Mouse (Mus musculus) stomach, embryonic 15.5 days (tissue): ENCODE data around the gene Fsd2. TPM values are rescaled to one million over a fixed set of nuclear protein-coding genes. Genes with fewer than 3 reads are reported as not detected.

ENCODE experiments used
- ATAC-seq: fragments of 200-750 bp; cut with Nextera tagmentation; 2 replicates; pipeline ENCODE4 v1.8.0; 2017; ENCODE audit warnings: low read depth, moderate number of reproducible peaks, moderate TSS enrichment; ENCODE audit not compliant: insufficient read depth, low FRiP score
- H3K27ac ChIP-seq: fragments of 300-500 bp; sonication (generic); 2 replicates; pipeline ENCODE4 v1.5.1; 2015; ENCODE audit warnings: mild to moderate bottlenecking, inconsistent platforms
- H3K27me3 ChIP-seq: fragments of 300-500 bp; sonication (generic); replicated peaks from 2 replicates; pipeline ENCODE4 v1.6.1; 2015; ENCODE audit warnings: inconsistent platforms
- H3K36me3 ChIP-seq: fragments of 300-500 bp; sonication (generic); 2 replicates; pipeline ENCODE4 v1.6.1; 2015; ENCODE audit warnings: inconsistent platforms
- H3K4me1 ChIP-seq: fragments of 300-500 bp; sonication (generic); 2 replicates; pipeline ENCODE4 v1.6.1; 2015; ENCODE audit warnings: inconsistent platforms
- H3K4me2 ChIP-seq: fragments of 300-500 bp; sonication (generic); 2 replicates; pipeline ENCODE4 v1.6.1; 2015; ENCODE audit warnings: mild to moderate bottlenecking, inconsistent platforms
- H3K4me3 ChIP-seq: fragments of 300-500 bp; sonication (generic); replicated peaks from 2 replicates; pipeline ENCODE4 v1.5.1; 2015; ENCODE audit warnings: inconsistent platforms
- H3K9ac ChIP-seq: fragments of 300-500 bp; sonication (generic); 2 replicates; pipeline ENCODE4 v1.6.1; 2015; ENCODE audit warnings: inconsistent platforms
- H3K9me3 ChIP-seq: fragments of 300-500 bp; sonication (generic); 2 replicates; pipeline ENCODE4 v1.6.1; 2016; ENCODE audit warnings: inconsistent platforms
- whole genome bisulfite sequencing: fragments of 180-500 bp; shearing (Covaris S2); methylation state at CpG from one replicate; pipeline ENCODE4 v1.1.7; 2015; 5-methylcytosine and 5-hydroxymethylcytosine counted together
- polyA plus RNA-seq: library from polyadenylated mRNA; unstranded; fragments of >200 nt; fragmentation: Nextera tagmentation; extraction: Ambion mirVana; gene quantifications from 2 replicates; pipeline ENCODE4 v1.2.1, GENCODE M21; 2015

Fsd2 gene
- polyA plus RNA-seq, 1 experiment from 2014 or later: 0.12 TPM

DNA sequence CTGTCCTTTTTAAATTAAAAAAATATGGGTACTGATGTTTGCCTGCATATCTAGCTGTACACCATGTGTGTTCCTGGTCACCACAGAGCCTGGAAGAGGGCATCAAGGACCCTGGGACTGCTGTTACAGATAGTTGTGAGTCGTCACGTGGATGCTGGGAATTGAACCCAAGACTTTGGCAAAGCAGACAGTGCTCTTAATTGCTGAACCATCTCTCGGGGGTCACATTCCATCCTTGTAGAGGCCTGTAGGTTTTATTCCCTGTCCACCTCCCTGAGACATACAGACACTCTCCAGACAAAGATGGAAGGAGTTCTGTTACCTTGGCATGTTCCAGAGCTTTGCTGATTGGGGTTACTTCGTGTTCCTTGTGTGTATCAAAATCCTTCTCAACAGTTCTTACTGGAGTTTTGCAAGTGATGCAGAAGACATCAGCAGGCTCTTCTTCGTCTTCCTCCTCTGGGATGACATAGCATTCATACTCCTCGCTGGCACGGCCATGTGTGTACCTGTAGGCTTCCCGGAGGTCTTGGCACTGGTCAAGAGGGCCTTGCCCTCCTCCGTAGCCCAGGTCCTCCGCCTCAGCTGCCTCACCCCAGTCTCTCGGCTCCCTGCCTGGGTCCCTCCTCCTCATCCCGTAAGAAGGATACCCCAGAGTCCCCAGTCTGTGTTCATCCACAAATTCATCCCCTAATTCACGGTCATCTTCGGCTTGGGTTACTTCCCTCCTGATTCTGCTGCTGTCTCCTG, 7.3 kb downstream of the Fsd2 start:
- no peak for ATAC-seq
- Histone ChIP-seq H3K9me3 (no peaks in the 10 kb centered on the region), H3K4me3 (no peak overlapping the region), H3K27me3 (no peaks in the 10 kb centered on the region), H3K36me3 (no peaks in the 10 kb centered on the region), H3K4me2 (no peak overlapping the region), H3K27ac (no peak overlapping the region), H3K4me1 (no peaks in the 10 kb centered on the region), H3K9ac (no peak overlapping the region)
- WGBS: 88% methylated on average over 14 of the region's 14 CpGs

DNA sequence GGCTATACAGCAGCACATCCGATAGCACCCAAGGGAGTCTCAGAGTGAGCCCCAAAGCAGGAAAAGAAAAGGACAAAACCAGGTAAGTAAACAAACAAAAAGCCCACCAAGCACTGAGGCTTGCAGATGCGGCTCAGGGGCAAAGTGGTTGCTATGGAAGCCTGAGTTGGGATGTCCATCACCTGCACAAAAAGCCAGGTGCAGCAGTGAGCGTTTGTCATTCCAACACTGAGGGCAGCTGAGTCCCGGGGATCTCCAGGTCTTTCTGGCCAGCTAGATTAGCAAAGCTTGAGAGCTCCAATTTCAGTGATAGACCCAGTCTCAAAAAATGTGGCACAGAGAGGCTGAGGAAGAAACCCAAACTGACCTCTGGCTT, 8.8 kb downstream of the Fsd2 start:
- Histone ChIP-seq H3K27me3 (no peaks in the 10 kb centered on the region), H3K36me3 (no peaks in the 10 kb centered on the region), H3K4me2 (no peak overlapping the region), H3K9me3 (no peaks in the 10 kb centered on the region), H3K9ac (no peak overlapping the region), H3K4me1 (no peaks in the 10 kb centered on the region), H3K4me3 (no peak overlapping the region), H3K27ac (no peak overlapping the region)
- no peak for ATAC-seq
- 50% methylated on average over 4 of the region's 4 CpGs for WGBS

DNA sequence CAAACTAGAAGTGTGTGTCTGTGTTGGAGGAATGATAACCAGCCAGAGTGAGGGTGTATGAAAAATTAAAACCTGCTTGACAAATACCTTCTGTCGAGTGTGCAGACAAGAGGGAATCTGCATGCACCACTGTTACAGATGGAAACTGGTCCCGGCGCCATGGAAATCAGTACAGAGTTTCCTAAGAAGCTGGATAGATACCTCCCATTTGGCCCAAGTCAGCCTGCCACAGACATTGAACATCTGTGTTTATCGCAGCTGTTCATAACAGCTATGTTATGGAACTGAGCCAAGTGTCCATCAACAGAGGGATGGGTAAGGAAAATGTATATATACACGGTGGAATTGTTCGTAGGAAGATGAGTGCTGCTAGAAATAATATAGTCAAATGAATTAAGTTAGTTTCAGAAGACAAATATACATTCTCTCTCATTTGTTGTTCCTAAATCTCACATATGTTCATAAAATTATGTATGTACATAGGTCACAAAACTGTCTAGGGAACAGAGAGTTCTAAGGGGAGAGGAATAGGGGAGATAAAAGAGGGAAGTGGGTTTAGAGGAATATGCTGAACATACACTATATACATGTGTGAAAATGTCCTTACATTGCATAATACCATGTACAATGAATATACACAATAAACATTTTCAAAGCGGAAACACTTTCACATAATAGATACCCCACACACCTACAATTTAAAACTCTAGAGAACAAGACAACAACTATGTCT, 9.3 kb downstream of the Fsd2 start:
- ATAC-seq: no peak
- no peak overlapping the region for H3K9ac ChIP-seq
- WGBS: 41% methylated on average over 7 of the region's 7 CpGs

DNA sequence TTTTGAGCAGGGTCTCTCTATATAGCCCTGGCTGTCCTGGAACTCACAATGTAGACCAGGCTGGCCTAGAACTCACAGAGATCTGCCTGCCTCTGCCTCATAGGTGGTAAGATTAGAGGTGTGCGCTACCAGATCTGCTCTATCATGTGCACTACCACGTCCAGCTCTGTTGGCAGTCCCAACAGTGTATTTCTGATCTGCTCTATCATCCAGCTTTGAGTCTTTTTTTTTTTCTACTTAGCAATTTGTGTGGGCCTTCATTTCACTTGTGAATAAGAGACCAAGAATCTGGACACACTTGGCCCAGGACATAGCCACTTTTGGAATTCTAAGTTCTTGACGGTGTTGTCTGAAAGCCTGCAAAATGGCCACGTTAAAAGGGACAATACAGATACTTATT, 9.9 kb downstream of the Fsd2 start:
- H3K9ac ChIP-seq: no peak overlapping the region
- no peak overlapping the region for H3K27ac ChIP-seq
- H3K4me1 ChIP-seq: no peaks in the 10 kb centered on the region
- H3K4me2 ChIP-seq: no peak overlapping the region
- H3K9me3 ChIP-seq: no peaks in the 10 kb centered on the region
- H3K27me3 ChIP-seq: no peaks in the 10 kb centered on the region
- no peak for ATAC-seq
- WGBS: 59% methylated on average over 4 of the region's 4 CpGs
- H3K4me3 ChIP-seq: no peak overlapping the region
- H3K36me3 ChIP-seq: no peaks in the 10 kb centered on the region

More for the DNA sequence above, 9.3 kb downstream of the Fsd2 start:
- H3K4me1 ChIP-seq: no peaks in the 10 kb centered on the region
- no peaks in the 10 kb centered on the region for H3K9me3 ChIP-seq
- no peak overlapping the region for H3K4me2 ChIP-seq
- no peaks in the 10 kb centered on the region for H3K27me3 ChIP-seq
- no peaks in the 10 kb centered on the region for H3K36me3 ChIP-seq
- no peak overlapping the region for H3K4me3 ChIP-seq
- H3K27ac ChIP-seq: no peak overlapping the region

DNA sequence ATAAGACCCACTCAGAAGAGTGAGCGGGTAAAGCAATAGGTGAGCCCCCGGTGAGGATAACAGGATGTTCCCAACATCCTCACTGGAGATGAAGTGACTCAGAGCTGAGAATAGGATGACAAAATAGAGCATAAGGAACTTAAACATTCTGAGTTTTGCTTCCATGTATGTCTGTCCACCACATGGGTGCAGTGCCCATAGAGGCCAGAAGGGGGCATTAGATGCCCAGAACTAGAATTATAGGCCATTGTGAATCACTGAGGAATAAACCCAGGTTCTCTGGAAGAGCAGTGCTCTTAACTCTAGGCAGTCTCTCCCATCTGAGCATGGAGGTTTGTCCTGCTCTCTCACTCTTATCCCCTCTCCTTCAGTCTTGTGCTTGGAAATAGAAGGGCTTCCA, 12.4 kb downstream of the Fsd2 start:
- no peak for ATAC-seq
- H3K27ac ChIP-seq: no peak overlapping the region
- H3K27me3 ChIP-seq: no peaks in the 10 kb centered on the region

GRCm38 (mm10) chr7:81553589-81553988, 13.2 kb downstream of the Fsd2 start:
- no peak overlapping the region for H3K9ac ChIP-seq
- H3K4me3 ChIP-seq: no peak overlapping the region
- H3K4me2 ChIP-seq: no peak overlapping the region
- no peaks in the 10 kb centered on the region for H3K9me3 ChIP-seq
- no peaks in the 10 kb centered on the region for H3K36me3 ChIP-seq
- no peaks in the 10 kb centered on the region for H3K27me3 ChIP-seq
- no peak for ATAC-seq
- 0 out of 2 replicates have a peak, but pooled peaks cover 2% of the 10 kb centered on the region for H3K4me1 ChIP-seq
- 67% methylated on average over 4 of the region's 4 CpGs for WGBS
- H3K27ac ChIP-seq: no peak overlapping the region

More for the DNA sequence above, 12.4 kb downstream of the Fsd2 start:
- 88% methylated on average over 2 of the region's 2 CpGs for WGBS
- no peaks in the 10 kb centered on the region for H3K9me3 ChIP-seq
- no peaks in the 10 kb centered on the region for H3K4me1 ChIP-seq
- H3K9ac ChIP-seq: no peak overlapping the region
- H3K4me2 ChIP-seq: no peak overlapping the region
- H3K4me3 ChIP-seq: no peak overlapping the region
- no peaks in the 10 kb centered on the region for H3K36me3 ChIP-seq

DNA sequence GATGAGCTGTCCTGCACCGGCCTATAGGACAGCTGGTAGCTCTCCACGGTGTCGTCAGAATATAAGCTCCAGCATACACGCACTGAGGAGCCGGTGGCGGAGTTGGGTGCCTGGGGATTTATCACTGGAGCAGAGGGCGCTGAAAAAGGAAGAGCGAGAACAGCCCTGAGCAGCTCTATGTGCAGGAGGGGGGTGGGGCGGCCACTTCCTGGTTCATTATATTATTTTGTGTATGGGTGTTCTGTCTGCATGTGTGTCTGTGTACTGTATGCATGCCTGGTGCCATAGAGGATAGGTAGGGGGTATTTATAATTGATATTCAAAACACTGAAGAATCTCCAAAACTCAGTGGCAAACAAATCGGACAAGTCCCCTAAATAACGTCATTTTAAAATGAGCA, 17.9 kb downstream of the Fsd2 start:
- Histone ChIP-seq H3K27ac (no peak overlapping the region), H3K36me3 (no peaks in the 10 kb centered on the region), H3K27me3 (no peaks in the 10 kb centered on the region), H3K9ac (no peak overlapping the region), H3K4me2 (no peak overlapping the region), H3K4me1 (0 out of 2 replicates have a peak, but pooled peaks cover 3% of the 10 kb centered on the region), H3K4me3 (no peak overlapping the region), H3K9me3 (no peaks in the 10 kb centered on the region)
- ATAC-seq: no peak
- WGBS: 58% methylated on average over 11 of the region's 11 CpGs

GRCm38 (mm10) chr7:81542934-81543333, 23.8 kb downstream of the Fsd2 start:
- Histone ChIP-seq H3K4me1 (no peaks in the 10 kb centered on the region), H3K4me2 (no peak overlapping the region), H3K27me3 (no peaks in the 10 kb centered on the region), H3K4me3 (no peak overlapping the region), H3K36me3 (no peaks in the 10 kb centered on the region), H3K9ac (no peak overlapping the region), H3K27ac (no peak overlapping the region), H3K9me3 (no peaks in the 10 kb centered on the region)
- WGBS: 64% methylated on average over 8 of the region's 8 CpGs
- no peak for ATAC-seq

DNA sequence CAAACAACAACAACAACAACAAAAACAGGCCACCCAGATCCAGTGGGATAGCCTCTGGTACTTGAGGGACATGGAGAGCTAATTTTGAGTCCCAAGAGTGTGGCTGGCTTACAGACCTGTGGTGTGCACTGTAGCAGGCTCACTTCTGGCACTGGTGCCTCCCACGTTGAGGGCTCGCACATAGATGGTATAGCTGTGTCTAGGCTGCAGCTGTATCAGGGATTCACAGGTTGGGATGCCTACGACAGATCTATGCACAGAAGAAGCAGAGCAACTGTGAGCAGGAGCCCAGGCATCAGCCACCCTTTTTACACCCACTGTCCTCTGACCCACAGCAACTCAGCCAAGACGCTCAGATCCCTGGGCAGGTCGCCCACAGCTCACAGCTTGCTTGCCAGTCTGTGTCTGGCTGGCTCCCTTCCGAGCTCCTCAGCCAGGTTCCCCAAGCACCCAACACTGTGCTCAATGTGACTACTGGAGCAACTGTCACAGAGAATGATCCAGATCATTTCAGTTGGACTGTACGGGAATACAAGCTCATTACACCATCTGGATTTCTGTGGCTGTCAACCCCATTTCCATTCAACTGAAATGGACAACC, 24.7 kb downstream of the Fsd2 start:
- H3K4me3 ChIP-seq: no peak overlapping the region
- WGBS: 83% methylated on average over 7 of the region's 7 CpGs

DNA sequence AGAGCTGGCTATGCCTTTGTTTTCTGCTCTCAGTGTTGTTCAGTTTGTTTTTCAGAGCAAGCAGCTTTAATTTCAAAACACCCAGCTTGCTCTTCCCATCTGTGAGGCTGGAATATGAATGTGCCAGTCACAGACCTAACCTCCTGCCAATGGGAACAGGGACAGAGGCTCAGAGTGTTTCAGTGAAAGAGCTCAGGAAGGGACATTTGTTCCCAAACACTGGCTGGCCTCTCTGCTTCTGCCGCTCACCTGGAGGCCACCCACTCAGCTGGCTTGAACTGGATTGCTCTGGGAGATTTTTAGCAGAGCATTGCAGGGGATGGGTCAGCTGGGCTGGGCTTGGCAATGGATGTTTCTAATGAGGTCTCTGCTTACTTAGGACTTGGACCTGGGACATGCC, 25.7 kb downstream of the Fsd2 start:
- WGBS: 67% methylated on average over 1 of the region's 1 CpGs

More for the DNA sequence above, 24.7 kb downstream of the Fsd2 start:
- no peaks in the 10 kb centered on the region for H3K4me1 ChIP-seq
- no peak overlapping the region for H3K4me2 ChIP-seq
- no peak overlapping the region for H3K27ac ChIP-seq
- H3K9ac ChIP-seq: no peak overlapping the region
- H3K36me3 ChIP-seq: no peaks in the 10 kb centered on the region
- no peak for ATAC-seq
- no peaks in the 10 kb centered on the region for H3K27me3 ChIP-seq
- no peaks in the 10 kb centered on the region for H3K9me3 ChIP-seq

DNA sequence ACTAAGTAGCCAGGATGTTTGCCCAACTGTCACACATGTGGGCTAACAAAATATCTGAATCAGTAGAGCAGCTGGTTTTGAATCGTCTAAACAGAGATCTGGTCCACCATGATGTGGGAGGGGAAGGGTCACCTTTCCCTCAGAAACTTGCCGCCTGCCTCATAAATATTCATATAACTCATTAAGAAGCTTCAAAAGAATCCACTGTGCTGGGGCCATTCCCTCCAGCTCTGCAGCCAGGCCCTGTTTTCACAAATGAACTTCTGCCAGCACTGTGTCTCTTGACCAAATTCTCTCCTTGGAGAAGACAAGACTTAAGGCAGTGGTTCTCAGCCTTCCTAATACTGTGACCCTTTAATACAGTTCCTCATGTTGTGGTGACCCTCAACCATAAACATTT, 27.2 kb downstream of the Fsd2 start:
- ATAC-seq: no peak
- no peak overlapping the region for H3K9ac ChIP-seq
- H3K9me3 ChIP-seq: no peaks in the 10 kb centered on the region
- no peak overlapping the region for H3K27ac ChIP-seq
- no peak overlapping the region for H3K4me3 ChIP-seq
- no peaks in the 10 kb centered on the region for H3K27me3 ChIP-seq
- WGBS: 39% methylated on average over 2 of the region's 2 CpGs
- no peaks in the 10 kb centered on the region for H3K4me1 ChIP-seq
- no peak overlapping the region for H3K4me2 ChIP-seq
- peaks cover 9% of the 10 kb centered on the region; the same call in 1 of the 2 replicates for H3K36me3 ChIP-seq

More for the DNA sequence above, 25.7 kb downstream of the Fsd2 start:
- Histone ChIP-seq H3K27me3 (no peaks in the 10 kb centered on the region), H3K9ac (no peak overlapping the region), H3K4me1 (no peaks in the 10 kb centered on the region), H3K4me2 (no peak overlapping the region), H3K36me3 (no peaks in the 10 kb centered on the region), H3K9me3 (no peaks in the 10 kb centered on the region), H3K27ac (no peak overlapping the region), H3K4me3 (no peak overlapping the region)
- no peak for ATAC-seq

DNA sequence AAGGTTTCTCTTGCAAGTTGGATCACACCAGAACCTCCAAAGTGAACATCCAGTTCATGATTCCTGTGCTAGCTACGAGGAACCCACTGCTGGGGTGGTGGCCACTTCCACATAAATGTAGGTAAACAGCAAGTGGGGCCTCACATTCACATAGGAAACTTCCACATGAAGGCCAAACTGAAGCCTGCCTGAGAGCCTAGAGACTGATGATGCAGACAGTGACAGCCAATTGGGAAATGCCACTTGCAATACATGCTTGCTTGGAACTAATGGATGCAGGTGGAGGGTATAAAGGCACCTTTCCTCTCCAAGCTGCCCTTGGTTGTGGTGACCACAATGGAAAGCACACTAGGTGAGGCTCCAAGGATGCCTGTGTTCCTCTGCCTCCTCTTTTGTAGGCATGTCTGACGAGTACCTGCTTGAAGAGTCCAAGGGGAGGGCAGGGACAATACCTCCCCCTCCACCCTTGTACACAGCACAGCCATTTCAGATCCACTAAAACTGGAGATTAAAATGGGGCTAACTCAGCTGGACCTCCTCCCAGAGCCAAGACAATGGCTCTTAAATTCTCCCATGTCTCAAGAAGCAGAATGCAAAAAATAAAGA, 28.6 kb downstream of the Fsd2 start:
- H3K4me2 ChIP-seq: no peak overlapping the region
- H3K9me3 ChIP-seq: no peaks in the 10 kb centered on the region
- H3K4me1 ChIP-seq: no peaks in the 10 kb centered on the region
- ATAC-seq: no peak
- no peak overlapping the region for H3K4me3 ChIP-seq
- WGBS: 50% methylated on average over 2 of the region's 2 CpGs
- peaks cover 20% of the 10 kb centered on the region for H3K36me3 ChIP-seq
- no peaks in the 10 kb centered on the region for H3K27me3 ChIP-seq
- no peak overlapping the region for H3K27ac ChIP-seq
- H3K9ac ChIP-seq: no peak overlapping the region
